Mouse (Mus musculus): ENCODE measurements around the gene Atp5c1.

Gene Atp5c1

GRCm38 (mm10) chr2:10049456-10049855 lies 30.9 kb downstream of the Atp5c1 start:
- no peak for DNase-seq

- peak; percentile 94 for DNase-seq
Measured at GRCm38 (mm10) chr2:10048461-10048860, 31.8 kb downstream of the Atp5c1 start, which contains the start of gene Taf3. Taf3 (minus strand) TSS chr2:10048596.

GRCm38 (mm10) chr2:10047758-10048436 lies 32.4 kb downstream of the Atp5c1 start:
- peak; percentile 13 for DNase-seq

- DNase-seq = no peak
Measured at GRCm38 (mm10) chr2:10034976-10035375, 45.3 kb downstream of the Atp5c1 start.

GRCm38 (mm10) chr2:10033684-10034083 lies 46.6 kb downstream of the Atp5c1 start:
- DNase-seq = no peak

GRCm38 (mm10) chr2:10029755-10030154 lies 50.6 kb downstream of the Atp5c1 start:
- DNase-seq = no peak

- no peak for DNase-seq
Measured at GRCm38 (mm10) chr2:10024264-10024663, 56.0 kb downstream of the Atp5c1 start.

GRCm38 (mm10) chr2:10021296-10021695 lies 59.0 kb downstream of the Atp5c1 start:
- DNase-seq = no peak

- no peak for DNase-seq
Measured at GRCm38 (mm10) chr2:10014951-10015635, 65.2 kb downstream of the Atp5c1 start.

GRCm38 (mm10) chr2:10010263-10010909 lies 69.9 kb downstream of the Atp5c1 start:
- peak; percentile 38 for DNase-seq

GRCm38 (mm10) chr2:10009671-10010254 lies 70.5 kb downstream of the Atp5c1 start:
- no peak for DNase-seq

- DNase-seq = no peak
Measured at GRCm38 (mm10) chr2:10008593-10008992, 71.7 kb downstream of the Atp5c1 start.
